Mouse (Mus musculus) heart, postnatal 10 days (tissue): ENCODE measurements at regions not wholly inside any gene's neighbourhood (a gene's known extent, or its start where the extent isn't known, plus 50 kb on each side); places are given as distances from the start of the nearest gene placed in this dataset.

Experiments
- DNase-seq, 2 experiments: peaks; one replicate each; pipeline ENCODE4 v3.0.0; 2021
- intact Hi-C: fragments of 180-260 bp; cut with DNase I; formaldehyde crosslinking; loops from one replicate; pipeline ENCODE4 v1.15.1; 2025

DNA sequence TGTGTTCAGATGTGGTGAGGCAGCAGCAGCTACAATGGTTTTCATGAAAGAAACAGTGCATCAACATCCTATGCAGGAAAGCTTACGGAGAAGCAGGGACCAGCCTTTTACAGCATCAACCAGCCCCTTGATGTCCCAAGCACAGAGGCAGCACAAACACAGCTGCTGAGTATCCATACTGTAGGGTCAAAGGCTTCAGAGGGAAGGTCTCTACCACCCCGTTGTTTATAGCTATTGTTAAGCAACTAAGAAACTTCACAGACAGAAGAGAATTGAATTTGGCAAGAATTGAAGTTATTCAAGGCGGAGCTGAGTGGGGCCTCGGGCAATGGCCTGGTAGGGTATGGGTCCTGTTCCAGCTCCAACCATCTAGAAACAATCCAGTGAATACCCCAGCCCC, 256.8 kb upstream of the Pabpc6 start:
- intact Hi-C loops, result no loop called here
- DNase-seq, result no peak

DNA sequence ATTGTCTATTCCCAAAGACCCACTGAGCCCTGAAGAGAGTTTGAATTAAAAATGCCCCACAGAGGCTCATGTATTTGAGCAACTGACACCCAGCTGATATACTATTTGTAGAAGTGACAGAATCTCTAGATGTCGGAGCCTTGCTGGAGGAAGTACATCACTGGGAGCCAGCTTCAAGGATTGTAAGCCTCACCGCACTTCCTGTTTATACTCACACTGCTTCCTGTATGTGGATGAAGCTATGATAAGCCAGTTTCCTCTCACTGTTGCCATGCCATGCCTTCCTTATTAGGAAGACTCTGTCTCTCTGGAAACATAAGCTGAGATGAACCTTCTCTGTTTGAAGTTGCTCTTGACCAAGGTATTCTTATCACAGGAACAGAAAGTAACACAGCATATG, 251.8 kb upstream of the Pabpc6 start:
- intact Hi-C loops, result no loop called here
- peak in 1 of 2 experiments; percentile 9 for DNase-seq

DNA sequence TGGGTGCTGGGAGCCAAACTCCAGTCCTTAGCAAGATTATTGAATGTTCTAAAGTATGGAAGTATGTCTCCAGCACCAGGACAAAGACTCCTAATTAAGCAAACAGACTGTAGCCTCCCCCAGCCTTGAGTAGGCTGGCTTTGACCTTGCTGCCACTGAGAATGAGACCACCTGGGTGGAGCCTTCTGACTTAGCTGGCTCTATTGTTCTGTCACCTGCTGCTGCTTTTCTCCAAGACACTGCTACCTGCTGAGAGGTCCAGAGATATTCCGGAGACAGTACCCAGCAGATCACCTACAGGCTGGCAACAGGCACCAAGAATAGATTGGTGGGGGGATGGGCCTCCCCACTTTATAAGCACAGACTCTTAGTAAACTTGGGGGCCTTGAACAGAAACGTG, 247.5 kb upstream of the Pabpc6 start:
- DNase-seq, result no peak
- intact Hi-C loops, result no loop called here

DNA sequence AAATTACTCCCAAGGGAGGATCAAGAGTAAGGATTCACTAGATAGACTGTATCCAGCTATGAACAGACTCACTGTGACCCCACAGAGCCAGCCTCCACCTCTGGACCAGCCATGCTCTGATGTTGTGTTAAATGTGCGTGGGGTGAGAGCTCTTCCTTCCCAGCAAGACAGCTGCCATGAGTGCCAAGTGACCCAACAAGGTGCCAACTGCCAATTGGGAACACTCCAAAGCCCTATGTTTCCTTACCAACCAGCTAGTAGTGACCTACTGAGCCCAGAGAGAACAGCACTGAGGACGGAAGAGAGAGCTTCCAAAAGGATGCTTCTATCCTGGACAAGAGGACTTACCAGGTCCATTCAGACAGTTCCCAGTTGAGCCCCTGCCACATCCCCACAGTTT, 241.3 kb upstream of the Pabpc6 start:
- intact Hi-C loops, result no loop called here
- no peak for DNase-seq

DNA sequence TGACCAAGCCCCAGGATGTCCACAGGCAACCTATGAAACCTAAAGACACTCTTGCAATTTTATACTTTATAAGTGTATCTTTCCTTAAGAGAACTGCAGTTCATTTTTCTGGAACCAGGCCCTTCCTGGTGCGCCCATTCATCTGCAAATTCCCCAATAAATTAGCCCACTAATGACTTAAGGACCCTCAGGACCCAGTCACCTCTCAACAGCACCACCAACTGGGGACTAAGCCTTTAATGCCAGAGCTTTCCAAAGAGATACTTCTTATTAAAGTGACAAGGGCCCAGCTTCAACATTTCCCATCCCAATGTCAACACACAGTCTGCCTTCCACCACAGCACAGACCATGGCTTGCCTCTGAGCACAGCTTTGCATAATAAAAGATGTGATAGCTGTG, 237.6 kb upstream of the Pabpc6 start:
- intact Hi-C loops, result loop anchor here (5.0 kb wide), 1 partner anchor 130 kb away; no protein-coding TSS in a partner anchor
- DNase-seq, result no peak

DNA sequence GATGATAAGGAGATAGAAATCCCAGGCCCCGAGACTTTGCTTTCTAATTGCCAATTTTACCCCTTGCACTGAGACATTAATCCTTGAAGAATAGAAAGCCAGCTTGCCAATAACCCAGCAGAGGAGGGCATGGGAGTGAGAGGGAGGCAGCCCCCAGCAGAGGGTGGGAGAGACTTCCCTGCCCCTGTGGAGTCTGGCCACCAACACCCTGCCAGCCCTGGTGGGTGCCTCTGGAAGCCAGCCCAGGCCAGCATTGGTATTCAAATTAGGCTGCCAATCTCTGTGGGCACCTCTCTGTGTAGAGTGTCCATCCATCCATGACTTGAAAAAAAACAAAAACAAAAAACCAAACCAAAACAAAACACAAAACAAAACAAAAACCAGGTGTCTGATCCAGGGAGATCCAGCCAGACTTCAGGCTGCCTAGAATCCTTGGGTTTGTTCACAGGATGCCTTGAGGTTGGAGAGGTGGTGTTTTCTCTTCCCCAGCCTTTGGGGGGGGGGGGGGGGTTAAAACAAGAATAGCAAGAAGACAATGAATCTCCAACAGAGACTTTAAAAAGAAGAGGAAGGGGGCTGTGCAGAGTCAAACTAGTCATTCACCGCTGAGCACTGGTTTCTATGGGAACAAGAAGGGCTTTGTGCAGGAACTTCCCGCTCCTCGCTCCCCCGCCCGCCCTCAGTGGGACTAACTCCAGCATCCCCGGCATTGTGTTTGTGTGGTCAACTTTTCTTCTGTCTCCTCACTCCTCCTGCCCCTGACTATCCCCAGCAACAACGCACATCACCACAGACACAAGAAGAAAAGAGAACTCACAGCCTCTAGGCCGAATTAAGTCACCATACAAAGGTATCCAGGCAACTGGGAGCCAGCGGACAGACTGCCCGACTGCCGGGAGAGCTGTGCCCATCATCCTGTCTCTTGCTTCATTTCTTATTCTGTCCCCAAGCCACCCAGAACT, 236.3 kb upstream of the Pabpc6 start:
- intact Hi-C loops, result loop anchor here (5.0 kb wide), 1 partner anchor 132 kb away; no protein-coding TSS in a partner anchor
- peak; percentile 45 to 48 for DNase-seq

DNA sequence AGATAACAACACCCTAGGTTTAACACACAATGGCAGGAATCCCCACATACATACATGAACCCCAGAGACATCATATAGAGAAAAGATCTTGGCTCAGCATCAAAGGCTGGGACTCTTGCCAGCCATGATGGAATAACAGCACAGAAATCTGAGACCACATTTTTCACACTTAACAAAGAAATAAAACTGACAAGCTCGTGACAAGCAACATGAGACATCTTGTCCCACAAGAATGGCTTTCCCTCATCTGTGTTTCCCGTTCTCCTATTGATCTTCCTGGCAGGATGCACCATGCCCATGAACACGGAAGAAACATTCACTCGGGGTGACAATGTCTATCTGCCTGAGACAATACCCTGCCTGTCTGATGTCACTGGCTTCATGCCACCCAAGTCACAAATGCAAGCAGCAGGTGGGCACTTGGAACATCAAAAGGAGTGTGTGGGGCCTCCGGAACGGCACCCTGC, 235.0 kb upstream of the Pabpc6 start:
- no peak for DNase-seq
- intact Hi-C loops, result no loop called here

DNA sequence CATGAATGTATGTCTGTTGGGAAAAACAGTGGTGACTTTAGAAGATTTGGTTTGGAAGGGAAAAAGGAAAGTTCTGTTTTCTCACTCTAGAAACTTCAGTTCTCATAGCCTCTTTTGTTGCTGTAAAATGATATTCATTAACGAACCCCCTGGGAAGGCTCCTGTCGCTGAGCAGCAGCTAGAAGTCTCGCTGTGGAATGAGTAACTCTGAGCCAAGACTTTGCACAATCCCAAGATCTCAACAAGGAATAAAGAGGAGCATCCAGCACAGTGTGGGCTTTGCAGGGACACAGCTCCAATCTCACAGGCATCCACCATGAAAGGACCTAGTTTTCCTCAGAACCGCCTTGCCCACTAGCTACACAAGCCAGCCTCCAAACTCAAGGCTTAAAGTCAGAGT, 233.8 kb upstream of the Pabpc6 start:
- intact Hi-C loops, result no loop called here
- DNase-seq, result no peak

DNA sequence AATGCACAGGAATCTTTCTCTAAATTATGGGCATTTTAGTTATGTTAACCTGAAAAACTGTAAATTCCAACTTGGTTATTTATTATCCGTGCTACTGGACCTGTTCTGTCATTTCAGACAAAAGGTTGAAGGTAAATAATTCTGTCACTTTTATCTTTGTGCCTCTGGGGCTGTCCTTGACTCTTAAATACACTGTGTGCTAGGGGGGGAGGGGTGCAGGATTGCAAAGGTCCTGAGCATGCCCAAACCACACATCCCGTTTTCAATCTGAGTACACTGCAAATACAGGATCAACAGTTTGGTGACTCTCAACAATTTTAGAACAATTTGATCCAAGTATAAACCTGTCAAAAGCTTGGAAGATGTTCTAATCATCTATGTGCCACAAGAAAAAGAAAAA, 227.4 kb upstream of the Pabpc6 start:
- intact Hi-C loops, result loop anchor here (5.0 to 10.0 kb wide), 2 partner anchors 80 to 598 kb away; no protein-coding TSS in a partner anchor

DNA sequence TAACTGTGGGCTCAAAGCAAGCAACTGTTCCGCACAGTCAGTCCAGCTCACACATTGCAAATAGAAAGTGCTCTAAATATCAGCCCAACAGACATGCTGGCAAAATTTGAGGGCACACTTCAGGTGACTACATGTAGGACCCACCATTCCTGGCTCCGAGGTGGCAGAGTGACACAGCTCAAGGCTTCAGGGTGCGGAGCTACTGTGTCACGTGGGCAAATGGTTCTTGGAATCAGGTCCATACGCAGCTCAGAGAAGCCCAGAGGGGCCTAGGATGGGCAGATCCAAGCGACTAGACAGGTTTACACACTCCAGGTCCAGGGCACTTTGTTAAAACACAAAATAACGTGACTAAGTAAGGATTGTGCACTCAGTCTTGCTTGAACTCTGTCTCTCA, 226.2 kb upstream of the Pabpc6 start:
- intact Hi-C loops, result loop anchor here (2.0 to 10.0 kb wide), 4 partner anchors 82 to 599 kb away; no protein-coding TSS in a partner anchor
- DNase-seq, result peak in 1 of 2 experiments; percentile 60

More for the DNA sequence above, 227.4 kb upstream of the Pabpc6 start:
- no peak for DNase-seq

DNA sequence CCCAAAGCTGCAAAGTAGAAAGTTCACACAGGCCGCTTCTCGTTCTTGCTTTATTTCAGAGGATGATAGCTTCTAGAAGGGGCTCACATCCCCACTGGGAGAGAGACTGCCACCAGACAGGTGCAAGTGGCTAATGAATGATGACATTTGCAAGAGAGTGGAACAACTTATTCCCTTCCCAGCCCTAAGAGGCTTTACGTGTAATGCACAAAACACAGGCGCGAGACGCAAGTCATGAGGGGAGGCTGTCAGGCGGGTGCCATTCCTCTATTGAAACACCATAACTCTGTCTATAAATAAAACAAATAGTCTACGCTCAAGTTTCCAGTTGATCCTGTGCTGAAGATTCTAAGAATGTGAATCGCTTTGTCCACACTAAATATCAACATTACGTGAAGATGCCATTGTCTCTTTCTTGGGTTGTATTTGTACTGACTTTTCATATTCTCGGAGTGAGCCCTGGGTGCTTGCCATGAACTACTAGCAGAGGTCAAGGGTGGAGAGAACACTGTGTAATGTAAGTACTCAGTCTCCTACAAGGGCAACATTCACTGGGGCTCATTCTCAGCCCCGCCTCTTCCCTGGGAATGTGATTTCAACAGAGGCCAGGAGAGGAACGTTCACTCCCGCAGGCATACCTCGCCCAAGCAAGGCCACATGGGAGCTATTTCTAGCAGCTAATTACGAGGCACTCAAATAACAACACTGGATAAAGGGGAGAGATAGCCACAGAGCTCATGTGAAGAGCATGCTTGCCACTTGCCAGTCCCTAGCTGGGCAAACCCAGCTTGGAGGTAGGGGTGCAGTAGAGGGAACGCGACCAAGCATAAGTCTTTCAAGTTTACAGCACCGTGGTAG, 225.5 kb upstream of the Pabpc6 start:
- DNase-seq, result peak; percentile 81 to 89
- intact Hi-C loops, result loop anchor here (1.0 to 10.0 kb wide), 5 partner anchors 82 to 600 kb away; no protein-coding TSS in a partner anchor

DNA sequence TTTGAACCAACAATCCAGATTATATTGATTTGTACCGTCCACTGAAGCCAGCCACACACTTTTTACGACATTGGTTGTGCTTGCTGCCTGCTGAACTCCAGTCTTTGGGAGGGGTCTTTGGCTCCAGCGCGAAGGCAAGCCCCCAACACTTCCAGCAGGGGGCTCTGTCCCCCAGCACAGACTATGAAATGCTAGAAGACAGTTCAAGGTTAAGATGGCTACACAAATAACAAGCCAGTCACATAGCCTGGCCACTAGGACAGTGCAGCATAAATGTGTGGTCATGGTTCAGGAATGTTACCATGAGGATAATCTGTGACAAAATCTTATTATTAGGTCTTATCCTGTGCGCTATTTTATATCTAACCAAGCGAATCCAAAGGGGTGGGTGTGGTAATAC, 224.4 kb upstream of the Pabpc6 start:
- peak; percentile 46 to 51 for DNase-seq
- intact Hi-C loops, result loop anchor here (1.0 to 10.0 kb wide), 4 partner anchors 134 to 601 kb away; no protein-coding TSS in a partner anchor

DNA sequence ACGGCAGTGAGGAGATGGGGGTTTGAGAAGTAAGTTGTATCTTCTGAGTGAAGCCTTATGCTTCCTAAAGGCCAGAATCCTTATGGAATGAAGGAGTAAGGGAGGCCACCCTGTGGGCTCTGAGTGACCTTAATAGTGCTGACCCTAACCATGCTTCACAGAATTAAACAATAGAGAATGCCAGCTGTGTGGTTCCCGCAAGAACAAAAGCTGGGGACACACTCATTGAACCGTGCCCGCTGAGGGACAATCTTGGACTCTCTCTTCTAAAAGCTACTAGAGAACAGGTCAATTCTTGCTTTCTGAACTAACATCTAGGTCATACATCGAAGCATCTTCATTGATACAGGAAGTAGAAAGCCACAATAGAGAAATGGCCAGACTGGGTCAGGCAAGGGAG, 223.3 kb upstream of the Pabpc6 start:
- no peak for DNase-seq
- intact Hi-C loops, result loop anchor here (10.0 kb wide), 1 partner anchor 602 kb away; no protein-coding TSS in a partner anchor

DNA sequence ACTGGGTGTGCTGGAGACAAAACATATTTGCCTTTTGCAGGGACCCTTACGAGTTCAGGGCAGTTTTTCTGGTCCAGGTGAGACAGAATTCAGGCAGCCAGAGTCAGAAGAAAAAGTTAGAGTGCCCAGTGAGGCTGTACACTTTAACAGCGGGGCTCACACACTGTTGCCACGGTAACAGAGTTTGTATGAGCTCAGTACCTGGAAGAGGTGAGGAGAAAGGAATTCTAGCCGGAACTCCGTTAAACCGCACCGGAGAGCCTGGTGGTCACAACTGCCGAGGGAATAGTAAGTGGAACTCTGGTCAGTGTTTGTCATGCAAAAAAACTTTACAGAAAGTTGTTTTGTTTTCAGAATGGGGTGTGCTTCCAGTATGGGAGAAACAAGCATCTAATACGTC, 222.6 kb upstream of the Pabpc6 start:
- DNase-seq, result no peak
- intact Hi-C loops, result loop anchor here (10.0 kb wide), 1 partner anchor 603 kb away; no protein-coding TSS in a partner anchor

DNA sequence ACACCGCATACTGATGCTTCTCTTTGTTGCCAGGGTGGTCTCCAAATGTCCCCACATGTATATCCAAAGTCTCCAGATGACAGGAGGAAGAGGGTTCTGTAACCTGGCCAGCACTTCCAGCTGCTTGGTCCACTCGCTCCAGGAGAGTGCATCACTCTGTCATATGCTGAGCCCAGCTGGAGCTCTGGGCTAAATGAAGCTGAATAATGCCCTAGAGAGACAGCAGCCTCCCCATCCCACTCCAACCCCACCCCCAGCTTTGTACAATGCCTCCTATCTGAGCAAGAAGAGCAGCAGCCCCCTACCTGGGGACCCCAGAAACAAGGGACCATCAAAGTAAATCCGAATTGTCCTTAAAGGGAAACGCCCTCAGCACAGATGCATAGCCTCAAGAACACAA, 219.0 kb upstream of the Pabpc6 start:
- intact Hi-C loops, result no loop called here
- DNase-seq, result peak in 1 of 2 experiments; percentile 32

DNA sequence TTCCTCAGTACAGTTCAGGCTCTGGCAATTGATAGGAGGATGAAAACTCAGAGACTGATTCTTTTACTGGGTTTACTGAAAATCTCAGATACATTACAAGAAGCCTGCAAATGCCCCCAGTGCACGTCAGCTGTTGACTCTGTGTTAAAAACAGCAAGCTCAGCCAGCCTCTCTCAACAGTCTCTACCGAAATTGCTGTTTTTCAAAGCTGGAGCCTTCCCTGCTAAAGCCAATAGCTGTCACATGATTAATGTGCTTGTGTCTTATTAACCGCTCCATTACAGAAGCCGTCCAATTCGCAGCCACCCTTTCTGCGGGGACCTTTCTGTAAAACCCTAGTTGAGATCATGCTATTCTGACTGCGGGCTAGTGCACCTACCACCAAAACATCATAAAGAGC, 215.6 kb upstream of the Pabpc6 start:
- no peak for DNase-seq
- intact Hi-C loops, result no loop called here

DNA sequence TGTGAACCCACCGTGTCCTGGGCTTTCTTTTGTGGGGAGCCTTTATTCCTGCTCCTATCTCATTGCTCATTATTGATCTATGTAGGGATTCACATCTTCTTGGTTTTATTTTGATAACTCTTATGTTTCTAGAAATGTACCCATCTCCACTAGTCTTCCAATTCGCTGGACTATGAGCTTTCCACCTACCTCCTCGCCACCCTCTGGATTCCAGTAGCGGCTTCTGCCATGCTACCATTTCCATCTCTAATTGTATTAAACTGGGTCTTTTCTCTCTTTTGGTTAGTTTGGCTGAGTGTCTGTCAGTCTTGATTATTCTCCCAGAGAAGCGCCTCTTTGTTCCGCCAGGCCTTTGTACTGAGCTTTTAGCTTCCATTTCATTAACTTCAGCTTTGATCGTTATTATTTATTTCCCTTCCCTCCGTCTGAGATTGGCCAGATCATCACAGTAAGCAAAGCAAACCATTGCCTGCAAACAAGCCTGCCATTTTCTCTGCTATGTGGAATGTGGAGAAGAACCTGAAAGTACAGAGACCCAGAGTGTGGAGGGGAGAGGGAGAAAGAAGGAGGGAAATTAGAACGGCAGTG, 213.2 kb upstream of the Pabpc6 start:
- intact Hi-C loops, result no loop called here
- DNase-seq, result no peak

DNA sequence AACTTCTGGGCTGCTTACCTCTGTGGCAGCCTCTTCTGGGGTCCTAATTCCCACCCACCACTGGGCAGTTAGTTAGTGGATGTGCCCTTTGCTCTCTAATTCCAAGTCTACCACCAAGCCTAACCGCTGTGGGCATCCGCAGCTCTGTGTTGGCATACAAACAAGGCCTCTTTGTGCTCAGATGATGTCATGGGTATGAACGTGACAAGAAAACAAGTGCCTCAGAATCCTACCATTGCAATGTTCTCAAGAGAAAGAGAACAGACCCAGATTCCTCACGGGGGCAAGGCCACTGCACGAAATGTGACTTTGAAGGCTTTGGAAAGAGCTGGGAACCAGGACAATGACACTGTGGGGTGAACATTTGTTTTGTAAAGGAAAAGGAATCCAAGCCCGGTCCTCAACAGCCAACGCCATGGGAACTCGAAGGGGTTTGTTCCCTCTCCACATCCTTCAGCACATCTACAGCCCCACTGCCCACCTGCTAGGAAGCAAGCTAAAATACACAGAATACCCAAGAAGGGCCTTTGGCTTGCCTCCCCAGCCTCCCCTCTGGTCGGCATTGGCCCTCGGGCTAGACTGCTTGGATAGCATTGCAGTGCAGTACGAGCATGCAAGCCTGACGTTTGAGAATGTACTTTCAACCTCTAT, 210.2 kb upstream of the Pabpc6 start:
- no peak for DNase-seq
- intact Hi-C loops, result no loop called here

DNA sequence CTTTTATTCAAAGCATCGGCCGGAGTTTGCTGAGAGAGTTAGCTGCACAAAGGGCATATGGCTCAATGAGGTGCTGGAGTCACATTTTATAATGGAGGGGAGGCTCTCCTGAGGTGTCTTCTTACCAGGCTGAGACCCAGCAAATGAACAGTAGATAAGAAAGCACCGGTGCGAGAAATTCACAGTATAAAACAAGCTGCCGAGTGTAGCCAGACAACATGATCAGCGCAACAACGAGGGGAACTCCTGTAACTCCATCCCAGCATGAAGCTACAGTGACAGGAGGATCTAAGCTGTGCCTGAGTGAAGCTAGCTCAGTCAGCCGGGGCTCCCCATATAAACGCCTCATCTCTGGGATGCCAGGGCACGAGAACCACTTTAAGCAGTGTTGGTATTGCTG, 204.2 kb upstream of the Pabpc6 start:
- DNase-seq, result no peak
- intact Hi-C loops, result no loop called here

DNA sequence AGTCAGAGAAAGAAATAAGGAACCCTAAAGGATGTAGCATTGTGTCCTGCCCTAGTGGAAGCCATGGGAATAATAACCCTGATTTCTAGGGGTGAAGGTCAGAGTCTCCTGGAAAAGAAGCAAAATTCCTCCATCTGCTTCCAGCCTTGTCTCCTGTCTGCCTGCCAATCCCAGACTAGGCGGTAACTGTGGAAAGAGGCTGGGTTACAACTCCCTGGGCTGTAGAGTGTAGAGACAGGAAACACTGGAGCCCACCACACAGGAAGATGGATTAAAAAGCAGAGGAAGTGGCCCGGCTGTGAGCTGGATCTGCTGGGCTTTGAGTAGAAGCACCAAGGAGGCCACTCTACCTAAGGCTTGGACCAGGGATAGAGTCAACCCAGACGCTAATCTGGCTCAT, 200.7 kb upstream of the Pabpc6 start:
- DNase-seq, result peak; percentile 51 to 60
- intact Hi-C loops, result no loop called here
